Mouse (Mus musculus) ES-Bruce4 (cell line): ENCODE measurements around the gene Flad1.

Experiments used
- CTCF ChIP-seq: IDR thresholded peaks from one replicate; pipeline ENCODE4 v1.8.1; 2011; ENCODE audit warnings: low read depth, low read length
- EP300 ChIP-seq: IDR thresholded peaks from 2 replicates; pipeline ENCODE4 v1.6.1; 2011; ENCODE audit warnings: low read depth, low read length; ENCODE audit not compliant: insufficient read depth
- POLR2A ChIP-seq: IDR thresholded peaks from one replicate; pipeline ENCODE4 v1.8.1; 2011; ENCODE audit warnings: low read length; ENCODE audit not compliant: insufficient read depth

DNA sequence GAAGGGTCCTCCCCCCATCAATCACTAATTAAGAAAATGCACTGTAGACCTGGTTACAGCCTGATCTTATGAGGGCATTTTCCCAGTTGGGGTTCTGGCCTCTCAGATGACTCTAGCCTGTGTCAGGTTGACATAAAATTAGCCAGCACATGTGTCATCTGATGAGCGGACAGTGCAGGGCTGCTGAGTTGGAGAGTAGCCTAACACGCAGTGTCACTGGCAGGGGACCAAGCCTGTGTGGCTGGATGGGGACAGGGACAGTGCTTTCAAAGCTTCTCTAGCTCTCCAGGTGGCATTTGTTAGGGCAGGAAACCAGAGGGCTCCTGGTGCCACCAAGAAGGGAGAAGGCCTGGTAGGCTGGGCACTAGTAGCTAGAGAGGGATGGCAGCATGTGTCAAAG is 29.0 kb upstream of the Flad1 start:
- TF ChIP-seq POLR2A (no peak), CTCF (no peak), EP300 (no peak)
